Mouse (Mus musculus) ES-Bruce4 (cell line): ENCODE data around the gene Slc9a7. TPM values are rescaled to one million over a fixed set of nuclear protein-coding genes. Genes with fewer than 3 reads are reported as not detected.

Experiments
- H3K27ac ChIP-seq: 2 replicates; pipeline ENCODE4 v1.5.1; 2012; ENCODE audit warnings: low read length, inconsistent platforms; ENCODE audit not compliant: insufficient read depth
- H3K27me3 ChIP-seq: 2 replicates; pipeline ENCODE4 v1.6.1; 2012; ENCODE audit warnings: mild to moderate bottlenecking, low read length, inconsistent platforms; ENCODE audit not compliant: control insufficient read depth, poor library complexity, insufficient read depth, severe bottlenecking
- H3K36me3 ChIP-seq: 2 replicates; pipeline ENCODE4 v1.6.1; 2012; ENCODE audit warnings: inconsistent platforms, mild to moderate bottlenecking, low read length, moderate library complexity; ENCODE audit not compliant: control insufficient read depth, poor library complexity, insufficient read depth, severe bottlenecking
- H3K4me1 ChIP-seq: one replicate; pipeline ENCODE4 v1.8.1; 2011; ENCODE audit warnings: low read length; ENCODE audit not compliant: control insufficient read depth, insufficient read depth
- H3K4me3 ChIP-seq: 2 replicates; pipeline ENCODE4 v1.5.1; 2011; ENCODE audit warnings: low read depth, mild to moderate bottlenecking, low read length
- H3K9ac ChIP-seq: 2 replicates; pipeline ENCODE4 v1.6.1; 2012; ENCODE audit warnings: low read depth, mild to moderate bottlenecking, inconsistent platforms; ENCODE audit not compliant: poor library complexity, severe bottlenecking
- H3K9me3 ChIP-seq: replicated peaks from 2 replicates; pipeline ENCODE4 v1.6.1; 2012; ENCODE audit warnings: mild to moderate bottlenecking, low read length, inconsistent platforms; ENCODE audit not compliant: control insufficient read depth, poor library complexity, insufficient read depth, severe bottlenecking
- CTCF ChIP-seq: IDR thresholded peaks from one replicate; pipeline ENCODE4 v1.8.1; 2011; ENCODE audit warnings: low read depth, low read length
- EP300 ChIP-seq: IDR thresholded peaks from 2 replicates; pipeline ENCODE4 v1.6.1; 2011; ENCODE audit warnings: low read depth, low read length; ENCODE audit not compliant: insufficient read depth
- POLR2A ChIP-seq: IDR thresholded peaks from one replicate; pipeline ENCODE4 v1.8.1; 2011; ENCODE audit warnings: low read length; ENCODE audit not compliant: insufficient read depth
- polyA plus RNA-seq: library from polyadenylated mRNA; stranded (reverse); fragments of >200 nt; gene quantifications from 2 replicates; pipeline ENCODE4 v1.2.4, GENCODE M21; 2011; ENCODE audit warnings: low read depth; ENCODE audit not compliant: missing spikeins, insufficient read depth, insufficient read length

Slc9a7 gene
- polyA plus RNA-seq, 1 experiment: 1.9 TPM

DNA sequence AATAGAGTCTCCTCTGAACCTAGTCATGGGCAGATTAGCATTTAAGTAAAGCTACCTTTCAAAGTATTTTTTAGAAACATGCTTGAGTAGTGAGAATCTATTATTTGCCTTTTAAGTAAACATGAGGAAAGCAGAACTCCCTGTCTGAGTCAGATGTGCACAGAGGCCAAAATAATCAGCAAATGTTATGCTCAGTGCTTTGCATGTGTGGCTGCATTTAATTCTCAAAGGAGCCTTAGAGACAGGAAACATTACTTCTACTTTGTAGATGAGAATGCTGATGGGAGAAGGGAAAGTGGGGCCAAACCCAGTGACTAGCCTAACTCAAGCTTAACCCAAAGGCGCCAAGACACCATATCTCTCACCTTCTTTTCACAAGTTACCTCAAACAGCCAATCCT is 114.8 kb downstream of the Slc9a7 start:
- H3K27ac ChIP-seq: no peak overlapping the region
- no peaks in the 10 kb centered on the region for H3K9me3 ChIP-seq
- H3K9ac ChIP-seq: no peak overlapping the region
- no peaks in the 10 kb centered on the region for H3K4me1 ChIP-seq
- H3K4me3 ChIP-seq: no peak overlapping the region
- H3K36me3 ChIP-seq: no peaks in the 10 kb centered on the region
- no peak for TF ChIP-seq POLR2A
- TF ChIP-seq EP300: no peak
- TF ChIP-seq CTCF: no peak
- H3K27me3 ChIP-seq: no peaks in the 10 kb centered on the region

DNA sequence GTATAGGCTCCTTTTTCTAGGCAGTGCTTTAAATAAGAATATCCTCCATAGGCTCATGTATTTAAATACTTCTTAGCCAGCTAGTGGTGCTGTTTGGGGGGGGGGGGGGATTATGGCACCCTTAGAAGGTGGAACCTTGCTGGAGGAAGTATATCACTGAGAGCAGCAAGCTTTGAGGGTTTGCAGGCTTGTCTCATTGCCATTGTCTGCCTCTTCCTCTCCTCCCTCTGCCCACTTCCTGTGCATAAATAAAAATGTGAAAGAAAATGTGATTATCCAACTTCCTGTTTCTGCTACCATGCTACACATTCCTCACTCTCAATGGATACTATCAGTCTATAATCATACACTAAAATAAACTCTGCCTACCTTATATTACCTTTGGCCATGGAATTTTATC is 123.2 kb downstream of the Slc9a7 start:
- TF ChIP-seq POLR2A (no peak), EP300 (no peak), CTCF (no peak)
- H3K27me3 ChIP-seq: no peaks in the 10 kb centered on the region
- H3K9ac ChIP-seq: no peak overlapping the region
- H3K36me3 ChIP-seq: no peaks in the 10 kb centered on the region
- no peaks in the 10 kb centered on the region for H3K4me1 ChIP-seq
- H3K4me3 ChIP-seq: no peak overlapping the region
- H3K9me3 ChIP-seq: no peaks in the 10 kb centered on the region
- H3K27ac ChIP-seq: no peak overlapping the region

DNA sequence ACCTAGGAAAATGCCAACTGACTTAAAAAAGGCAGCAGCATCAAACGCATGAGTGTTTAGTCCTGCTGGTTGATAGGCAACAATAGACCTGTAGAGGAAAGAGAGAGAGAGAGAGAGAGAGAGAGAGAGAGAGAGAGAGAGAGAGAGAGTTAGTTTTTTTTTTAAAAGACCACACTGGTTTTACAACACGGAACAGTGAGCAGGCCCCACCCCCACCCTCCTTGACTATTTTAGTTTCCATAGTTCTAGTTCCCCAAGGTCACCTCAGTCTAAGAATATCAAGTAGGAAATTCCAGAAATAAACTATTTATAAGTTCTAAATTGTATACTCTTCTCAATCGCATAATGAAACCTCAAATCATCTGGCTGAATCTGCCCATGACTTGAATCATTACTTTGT is 126.6 kb downstream of the Slc9a7 start:
- H3K27me3 ChIP-seq: no peaks in the 10 kb centered on the region

DNA sequence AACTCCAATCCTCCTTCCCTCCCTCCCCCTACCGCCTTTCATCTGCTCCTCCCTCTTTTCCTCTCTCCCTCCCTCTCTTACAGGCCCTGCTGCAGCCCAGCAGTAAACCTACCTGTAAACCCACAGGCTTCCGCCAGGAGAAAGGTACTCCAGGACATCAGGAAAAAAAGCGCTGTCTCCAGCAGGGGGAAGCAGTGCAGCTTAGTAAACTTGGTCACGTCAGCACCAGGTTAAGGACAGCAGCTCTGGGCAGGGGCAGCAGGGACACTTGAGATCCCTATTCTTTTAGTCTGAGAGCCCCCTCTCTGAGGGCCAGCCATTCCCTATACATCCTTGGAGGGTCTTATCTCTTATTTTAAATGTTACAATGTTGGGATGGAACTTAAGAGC is 129.3 kb downstream of the Slc9a7 start:
- Histone ChIP-seq H3K27me3 (no peaks in the 10 kb centered on the region), H3K27ac (no peak overlapping the region), H3K4me3 (no peak overlapping the region), H3K9me3 (no peaks in the 10 kb centered on the region), H3K36me3 (no peaks in the 10 kb centered on the region), H3K4me1 (no peaks in the 10 kb centered on the region), H3K9ac (no peak overlapping the region)
- TF ChIP-seq CTCF (peak; percentile 63), EP300 (no peak), POLR2A (no peak)

More for the DNA sequence above, 126.6 kb downstream of the Slc9a7 start:
- Histone ChIP-seq H3K9me3 (no peaks in the 10 kb centered on the region), H3K9ac (no peak overlapping the region), H3K36me3 (no peaks in the 10 kb centered on the region), H3K27ac (no peak overlapping the region), H3K4me3 (no peak overlapping the region), H3K4me1 (no peaks in the 10 kb centered on the region)
- no peak for TF ChIP-seq POLR2A

DNA sequence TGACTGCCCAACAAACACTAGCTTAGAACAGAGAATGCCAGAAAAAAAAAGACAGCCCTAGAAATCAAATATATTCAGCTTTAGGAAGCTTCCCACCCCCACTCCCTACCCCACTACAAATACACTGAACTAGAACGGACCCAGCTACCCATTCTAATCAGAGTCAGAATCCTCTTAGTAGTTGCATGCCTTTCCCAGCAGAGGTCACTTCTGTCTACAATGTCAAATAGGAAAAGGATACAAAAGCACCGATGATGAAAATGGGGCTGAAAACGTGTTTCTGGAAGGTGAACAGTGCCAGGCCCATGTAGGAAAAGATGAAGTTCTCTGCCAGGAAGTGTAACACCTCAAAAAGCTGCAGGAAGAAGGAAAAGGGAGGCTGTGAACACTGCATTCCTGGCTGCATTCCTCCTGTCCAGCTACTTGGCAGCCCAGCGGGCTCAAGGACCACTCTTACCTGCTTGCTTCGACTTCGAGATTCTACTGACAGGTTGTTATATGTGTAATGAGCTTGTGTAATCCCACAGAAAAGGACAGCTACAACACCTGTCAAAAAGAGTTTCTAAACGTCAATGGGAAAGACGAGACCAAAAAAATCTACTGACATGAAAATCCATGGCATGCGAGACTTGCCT is 129.8 kb downstream of the Slc9a7 start:
- no peak overlapping the region for H3K4me3 ChIP-seq

DNA sequence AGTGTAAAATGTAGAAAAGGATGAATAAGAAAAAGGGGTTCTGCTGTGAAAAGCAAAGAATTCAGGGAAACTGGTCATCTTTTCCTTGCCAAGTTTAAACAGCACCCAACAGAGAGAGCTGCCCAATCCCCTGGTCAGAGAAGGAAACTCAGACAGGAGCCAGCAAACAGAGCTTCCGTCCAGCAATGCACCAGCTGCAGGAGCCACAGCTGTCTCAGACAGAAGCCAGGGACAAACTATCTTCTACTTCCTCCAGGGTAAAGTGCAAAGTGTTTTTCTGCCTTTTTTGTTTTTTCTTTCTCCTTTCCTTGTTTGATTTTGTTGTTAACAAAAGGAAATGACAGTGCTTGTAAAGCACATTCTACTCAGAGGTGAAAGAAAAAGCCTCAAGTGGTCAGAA is 131.3 kb downstream of the Slc9a7 start:
- no peak overlapping the region for H3K4me3 ChIP-seq
- H3K9me3 ChIP-seq: no peaks in the 10 kb centered on the region
- TF ChIP-seq EP300 (no peak), POLR2A (no peak), CTCF (no peak)
- H3K36me3 ChIP-seq: no peaks in the 10 kb centered on the region
- no peaks in the 10 kb centered on the region for H3K4me1 ChIP-seq
- no peaks in the 10 kb centered on the region for H3K27me3 ChIP-seq
- no peak overlapping the region for H3K9ac ChIP-seq
- no peak overlapping the region for H3K27ac ChIP-seq

More for the DNA sequence above, 129.8 kb downstream of the Slc9a7 start:
- Histone ChIP-seq H3K9ac (no peak overlapping the region), H3K27ac (no peak overlapping the region), H3K4me1 (no peaks in the 10 kb centered on the region), H3K36me3 (no peaks in the 10 kb centered on the region), H3K9me3 (no peaks in the 10 kb centered on the region), H3K27me3 (no peaks in the 10 kb centered on the region)
- TF ChIP-seq POLR2A: no peak
- TF ChIP-seq CTCF: no peak
- TF ChIP-seq EP300: no peak
